Mouse (Mus musculus): ENCODE measurements around the gene Ipo7.

- TF ChIP-seq CTCF (IDR thresholded peaks at IDR 0.05; ENCODE audit: low read depth) (no peak), EP300 (IDR thresholded peaks at IDR 0.05; ENCODE audit: low read depth) (no peak)
These were observed 67.1 kb downstream of the Ipo7 start for GRCm38 (mm10) chr7:110085217-110085616.

All from liver, postnatal 0 days (tissue).